Mouse (Mus musculus) cerebellum, adult 9-11 months (tissue): Measurements from ENCODE around the gene A630076J17Rik.

Experiments used
- DNase-seq: peaks from one replicate; pipeline ENCODE4 v3.0.0; 2022

A630076J17Rik gene

DNA sequence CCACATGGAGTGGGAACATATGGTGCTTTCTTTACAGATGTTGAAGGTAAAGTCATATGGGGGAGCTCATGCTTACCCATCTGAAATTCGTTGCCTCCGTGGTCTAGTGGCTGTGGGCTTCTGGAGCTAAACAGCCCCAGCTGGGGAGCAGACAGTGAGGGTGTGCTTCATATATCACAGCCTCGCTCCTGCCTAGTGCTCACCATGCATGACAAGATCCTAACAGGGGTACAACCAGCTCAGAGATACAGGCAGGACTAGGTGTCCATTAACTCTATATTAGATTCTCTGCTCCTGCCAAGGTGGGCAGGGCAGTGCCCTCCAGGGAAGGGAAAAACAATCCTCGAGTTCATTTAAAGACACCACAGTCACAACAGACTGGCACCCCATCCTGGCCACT is 788 bp downstream of the A630076J17Rik start:
- DNase-seq: no peak

- peak; percentile 54 for DNase-seq
These were observed 3.0 kb downstream of the A630076J17Rik start for GRCm38 (mm10) chr3:107233351-107233813.

- DNase-seq: no peak
These were observed 3.5 kb downstream of the A630076J17Rik start for GRCm38 (mm10) chr3:107233945-107234344.

GRCm38 (mm10) chr3:107238051-107238450 is 7.6 kb downstream of the A630076J17Rik start:
- DNase-seq: no peak

DNA sequence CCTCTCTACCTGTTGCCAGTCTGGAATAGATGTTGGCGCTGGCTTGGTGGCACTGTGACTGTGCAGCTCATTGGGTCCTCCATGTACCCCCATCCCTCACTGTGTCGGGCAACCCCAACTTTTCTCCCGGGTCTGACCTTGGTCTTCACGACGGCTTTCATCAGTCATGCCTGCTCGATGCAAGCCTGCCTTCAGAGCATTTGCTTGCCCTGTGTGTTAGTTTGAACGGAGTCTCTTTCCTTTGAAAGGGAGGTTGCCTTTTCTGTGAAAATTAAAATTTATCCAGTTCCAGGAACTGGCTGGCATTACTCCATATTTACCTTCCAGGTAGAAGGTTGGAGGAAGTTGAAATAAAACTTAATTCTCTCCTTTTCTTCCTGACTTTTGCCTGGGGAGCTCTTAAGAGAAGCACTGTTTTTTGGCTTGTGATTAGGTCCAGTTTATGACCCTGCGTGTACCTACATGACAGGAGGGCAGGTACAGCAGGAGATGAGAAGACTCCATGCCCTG is 8.1 kb downstream of the A630076J17Rik start:
- DNase-seq: no peak

DNA sequence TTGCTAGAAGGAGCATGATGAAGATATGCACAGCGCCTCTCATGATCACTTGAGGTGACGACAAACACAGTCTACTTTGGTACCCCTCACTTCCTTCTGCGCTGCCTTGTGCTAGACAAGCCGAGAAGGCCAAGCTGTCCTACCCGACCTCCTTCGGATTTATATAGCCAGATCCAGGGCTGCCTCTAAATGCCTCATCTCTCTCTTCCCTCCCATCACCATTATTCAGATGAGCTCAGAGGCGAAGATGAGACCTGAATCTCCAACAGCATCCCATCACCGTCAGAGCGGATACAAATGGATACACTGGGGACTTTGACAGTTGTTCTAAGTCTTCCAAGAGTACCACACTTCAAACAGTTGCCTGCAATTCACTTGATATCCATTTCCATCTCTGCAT is 9.2 kb downstream of the A630076J17Rik start, which contains the start of gene Prok1:
Gene Prok1, minus strand, starts transcription at position 101 of the 400 bp plus-strand sequence.
- no peak for DNase-seq

DNA sequence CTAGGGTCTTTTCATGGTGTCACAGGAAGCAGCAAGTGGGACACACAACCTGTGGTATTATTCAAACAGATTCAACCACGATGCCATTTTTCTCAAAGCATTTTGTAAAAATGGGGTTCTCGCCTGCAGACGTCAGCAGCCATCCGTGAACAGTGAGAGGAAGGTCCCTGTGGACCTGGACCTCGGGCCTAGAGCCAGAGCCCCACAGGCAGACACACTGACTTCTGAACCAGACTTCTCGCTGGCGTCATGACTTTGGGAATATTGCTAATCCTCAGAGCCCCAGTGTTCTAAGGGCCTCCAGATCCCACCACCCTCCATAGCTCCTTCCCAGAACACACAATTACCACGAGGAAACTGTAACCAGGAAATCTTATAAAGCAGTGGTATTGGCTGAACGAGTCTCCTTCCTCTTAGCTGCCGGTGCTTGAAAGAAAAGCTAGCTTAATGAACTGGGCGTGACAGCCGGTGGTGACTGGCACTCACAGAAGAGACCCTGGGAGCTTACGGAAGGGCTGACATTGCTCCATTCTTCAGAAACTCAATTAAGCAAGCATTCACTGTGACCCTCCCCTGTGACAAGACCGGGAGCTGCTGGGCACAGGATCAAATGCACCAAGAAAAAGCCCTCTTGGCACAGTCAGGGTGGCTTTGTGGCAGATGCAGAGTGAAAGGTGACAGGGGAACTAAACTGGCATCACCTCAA is 11.1 kb downstream of the A630076J17Rik start:
- no peak for DNase-seq

DNA sequence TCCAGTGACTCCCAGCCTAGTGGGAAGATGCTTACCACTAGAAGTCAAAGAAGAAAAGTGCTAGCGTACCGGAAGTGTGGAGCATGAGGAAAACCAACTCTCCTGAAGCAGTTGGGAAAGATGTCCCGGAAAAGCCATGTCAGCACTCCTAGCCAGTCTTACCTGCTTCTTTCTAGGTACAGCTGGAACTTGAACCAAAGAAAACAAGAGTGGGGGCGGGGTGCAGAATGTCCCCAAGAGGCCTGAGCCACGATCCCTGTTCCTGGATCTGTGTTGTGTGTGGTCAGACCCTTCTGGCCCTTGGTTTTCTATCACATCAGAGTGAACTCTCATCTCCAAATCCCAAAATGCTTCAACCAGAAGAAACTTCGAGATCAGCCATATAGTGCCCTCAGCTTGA is 16.5 kb downstream of the A630076J17Rik start:
- DNase-seq: no peak

DNA sequence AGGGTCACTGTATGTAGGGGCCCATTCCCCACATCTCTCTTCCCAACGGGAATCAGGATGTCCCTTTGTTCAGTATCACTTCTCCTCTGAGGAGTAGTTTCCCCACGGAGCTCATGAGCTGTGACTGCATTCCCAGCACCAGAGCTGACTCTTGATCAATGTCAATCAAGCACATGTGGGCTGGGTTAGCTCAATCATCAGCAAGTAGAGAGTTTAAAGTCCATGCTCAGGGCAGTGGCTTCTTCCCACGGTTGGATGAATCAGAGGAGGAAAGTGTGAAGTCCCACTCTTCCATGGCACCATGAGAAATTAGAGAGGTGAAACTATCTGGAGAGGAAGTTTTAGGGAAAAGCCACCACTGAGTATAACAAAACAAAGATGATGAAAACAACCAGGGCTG is 18.6 kb downstream of the A630076J17Rik start:
- no peak for DNase-seq

DNA sequence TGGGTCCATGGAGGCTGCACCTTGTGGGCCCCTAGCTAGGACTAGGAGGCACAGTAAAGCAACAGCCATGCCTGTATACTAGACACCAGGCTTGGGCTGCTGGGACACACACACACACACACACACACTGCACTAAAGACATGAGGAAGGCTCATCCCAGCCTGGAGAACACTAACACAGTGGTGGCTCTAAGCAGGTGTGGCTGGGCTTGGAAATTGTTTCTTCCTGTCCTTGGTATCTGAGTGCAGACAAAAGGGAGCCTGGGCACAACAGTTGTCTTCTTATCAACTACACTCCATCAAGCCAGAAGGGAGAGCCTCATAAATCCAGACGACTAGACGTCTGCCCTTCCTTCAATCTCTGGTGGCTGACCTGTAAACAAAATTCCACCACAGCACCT is 19.9 kb downstream of the A630076J17Rik start:
- no peak for DNase-seq

DNA sequence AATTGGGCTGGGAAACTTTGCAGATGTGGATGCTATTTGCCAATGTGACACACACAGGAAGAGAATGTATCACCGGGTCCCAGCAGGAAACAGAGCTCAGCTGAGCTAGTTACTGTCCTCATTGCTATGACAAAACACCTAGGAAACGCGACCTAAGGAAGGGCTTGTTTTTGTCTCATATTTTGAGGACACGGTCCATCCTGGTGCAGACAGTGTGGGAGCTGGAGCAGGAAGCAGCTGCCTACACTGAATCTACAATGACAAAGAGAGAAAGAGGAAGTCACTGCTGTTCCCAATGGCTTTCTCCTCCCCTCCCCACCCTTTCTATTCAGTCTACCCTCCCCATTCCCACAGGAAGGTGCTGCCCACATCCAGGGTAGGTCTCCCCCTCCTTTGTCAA is 21.6 kb downstream of the A630076J17Rik start:
- no peak for DNase-seq

DNA sequence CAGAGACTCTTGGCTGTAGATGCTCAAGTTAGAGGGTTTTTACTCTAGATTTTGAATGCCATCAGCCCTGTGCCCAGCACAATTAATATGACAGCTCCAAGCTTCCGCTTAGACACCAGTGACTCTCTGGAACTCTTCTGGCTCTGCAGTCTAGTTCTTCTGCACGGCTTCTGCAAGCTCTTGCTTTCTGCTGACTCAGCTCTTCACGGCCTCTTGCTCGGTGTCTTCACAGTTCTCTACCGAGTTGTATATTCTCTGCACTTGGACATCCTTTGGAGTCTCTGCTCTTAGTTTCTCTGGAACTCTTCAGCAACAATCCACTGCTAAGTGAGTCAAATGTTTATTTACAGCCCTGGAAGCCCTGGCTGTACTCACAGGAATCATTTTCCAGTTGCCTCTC is 23.5 kb downstream of the A630076J17Rik start:
- no peak for DNase-seq

DNA sequence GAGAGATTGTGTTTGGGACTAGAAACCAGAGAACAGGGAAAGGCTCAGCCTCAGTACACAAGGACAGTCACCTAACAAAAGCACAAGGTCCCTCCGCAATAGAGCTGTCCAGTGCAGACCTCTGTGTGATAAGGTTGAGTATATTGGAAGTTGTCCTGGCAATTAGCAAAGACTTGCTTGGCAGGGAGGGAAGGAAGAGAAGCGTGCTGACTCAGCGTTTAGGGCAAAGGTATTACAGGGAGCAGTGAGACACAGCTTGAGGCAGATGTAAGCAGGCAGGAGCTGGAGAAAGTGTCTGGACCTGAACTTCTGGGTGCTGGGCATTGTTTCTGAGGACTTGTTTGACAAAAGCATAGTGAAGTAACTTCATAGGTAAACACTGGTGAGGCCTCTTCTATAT is 25.6 kb downstream of the A630076J17Rik start:
- no peak for DNase-seq

DNA sequence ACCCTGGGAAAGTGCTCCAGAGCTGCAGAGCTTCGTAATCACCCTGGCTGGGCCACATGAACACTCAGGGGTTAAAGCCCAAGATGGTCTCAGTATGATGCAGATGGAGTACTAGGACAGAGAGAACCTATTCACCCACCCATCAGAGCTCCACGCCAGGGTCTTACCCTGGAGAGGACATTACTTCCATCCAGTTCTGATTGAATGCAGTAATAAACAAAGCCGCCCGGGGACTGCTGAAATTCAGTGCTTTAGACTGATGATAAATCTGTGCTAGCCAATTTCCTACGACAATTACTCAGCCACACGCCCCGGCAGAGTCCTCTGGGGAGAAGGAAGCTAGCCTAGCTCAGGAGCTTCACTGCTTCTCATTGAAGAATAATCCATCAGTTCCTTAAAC is 26.3 kb downstream of the A630076J17Rik start:
- no peak for DNase-seq

DNA sequence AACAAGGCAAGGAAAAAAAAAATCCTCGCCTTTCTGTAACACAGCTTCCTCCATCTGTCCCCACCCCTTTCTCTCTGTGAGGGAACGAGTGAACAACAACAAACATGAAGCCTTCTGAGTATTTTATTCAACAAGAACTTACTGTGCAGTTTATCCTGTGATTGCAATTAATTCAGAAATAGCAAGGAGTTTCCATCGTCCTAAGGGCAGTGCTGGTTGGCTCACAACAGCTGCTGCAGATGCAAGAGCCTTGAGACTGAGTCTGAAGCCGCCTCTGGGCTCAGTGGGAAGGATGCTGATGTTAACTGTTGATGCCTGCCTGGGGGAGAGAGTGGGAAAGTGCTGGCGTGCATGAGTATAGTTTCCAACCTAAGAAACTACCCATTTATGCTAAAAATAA is 27.5 kb downstream of the A630076J17Rik start:
- DNase-seq: no peak

DNA sequence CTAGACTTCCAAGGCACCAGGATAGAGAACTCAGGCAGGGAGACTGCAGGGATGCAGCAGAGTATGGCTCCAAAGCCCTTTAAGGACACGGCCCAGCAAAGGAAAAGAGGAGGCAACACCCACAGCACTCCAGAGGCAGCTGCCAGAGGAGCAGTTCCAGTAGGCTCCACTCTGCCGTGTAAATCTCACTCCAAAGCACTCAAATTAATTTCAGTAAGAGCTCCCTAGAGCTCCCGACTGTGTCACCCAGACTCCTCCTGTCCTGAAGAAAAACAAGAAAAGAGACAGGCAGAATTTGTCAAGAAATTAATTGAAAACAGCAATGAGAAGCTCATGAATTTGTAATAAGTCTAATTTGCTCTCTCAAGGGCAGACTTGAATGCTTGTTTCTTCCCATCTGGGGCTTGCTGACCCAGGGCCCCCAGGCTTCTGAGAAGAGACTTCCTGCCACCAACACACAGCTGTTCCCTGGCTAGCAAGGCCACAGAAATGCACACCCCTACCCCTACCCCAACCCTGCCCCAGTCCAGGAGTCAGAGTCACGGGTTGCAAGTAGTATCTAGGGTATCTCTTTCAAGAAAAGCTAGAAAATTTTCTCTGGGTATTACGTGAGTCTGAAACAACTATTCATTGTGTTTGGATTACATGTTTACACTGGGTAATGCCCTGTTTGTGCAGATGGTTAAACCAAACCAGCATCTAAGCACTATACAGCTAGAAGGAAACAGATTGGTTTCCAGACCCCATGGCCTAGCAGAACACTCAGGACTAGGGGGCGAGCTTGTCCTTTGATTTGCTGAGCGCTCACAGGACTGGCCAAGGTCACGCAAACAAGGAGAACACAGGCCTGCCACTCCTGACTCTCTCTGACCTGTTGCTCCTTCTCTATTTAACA is 30.8 kb downstream of the A630076J17Rik start:
- DNase-seq: no peak

- DNase-seq: no peak
These were observed 31.4 kb downstream of the A630076J17Rik start for GRCm38 (mm10) chr3:107261851-107262165.

DNA sequence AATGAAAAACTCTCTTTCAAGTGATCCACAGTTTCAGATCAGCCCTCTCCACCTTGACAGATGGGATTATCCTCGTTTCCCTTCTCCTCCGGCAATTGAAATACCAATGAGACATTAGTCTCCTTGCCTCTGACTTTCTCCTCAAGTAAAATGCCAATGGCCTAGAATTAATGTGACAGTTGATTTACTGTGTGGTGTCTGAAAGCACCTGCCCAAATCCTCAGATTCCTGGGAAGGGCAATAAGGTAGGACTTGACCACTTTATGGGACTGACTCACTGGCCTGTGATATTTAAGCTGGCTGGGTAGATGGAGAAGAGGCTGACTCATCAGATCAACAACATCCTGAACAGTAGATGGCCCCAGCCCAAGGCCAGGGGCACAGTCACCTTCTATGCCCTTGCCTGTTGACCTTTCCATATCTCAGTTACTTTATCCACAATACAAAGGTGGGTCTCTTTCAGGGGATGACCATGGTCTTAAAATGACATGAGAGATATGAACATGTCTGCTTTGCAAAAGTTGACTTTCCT is 36.5 kb downstream of the A630076J17Rik start:
- no peak for DNase-seq

DNA sequence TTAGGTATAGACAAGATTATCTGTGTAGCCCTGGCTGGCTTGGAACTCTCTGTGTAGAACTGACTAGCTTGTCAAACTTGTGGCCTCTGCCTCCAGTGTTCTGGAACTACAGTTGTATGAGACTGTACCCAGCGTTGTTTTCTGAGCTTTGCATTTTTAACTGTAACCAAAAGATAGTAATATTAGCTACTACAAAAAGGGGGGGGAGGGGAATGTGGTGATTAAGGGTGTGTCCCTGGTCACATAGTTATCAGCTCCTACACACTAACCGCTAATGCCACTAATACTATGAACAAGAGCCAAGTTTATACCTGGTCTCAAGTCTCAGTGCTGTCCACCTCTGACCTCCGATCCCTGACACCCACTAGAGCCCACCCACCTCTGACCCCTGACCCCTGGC is 42.0 kb downstream of the A630076J17Rik start:
- DNase-seq: no peak

- peak; percentile 49 for DNase-seq
These were observed 43.4 kb downstream of the A630076J17Rik start for GRCm38 (mm10) chr3:107273820-107274219.

- no peak for DNase-seq
These were observed 44.9 kb downstream of the A630076J17Rik start for GRCm38 (mm10) chr3:107275351-107275750.

DNA sequence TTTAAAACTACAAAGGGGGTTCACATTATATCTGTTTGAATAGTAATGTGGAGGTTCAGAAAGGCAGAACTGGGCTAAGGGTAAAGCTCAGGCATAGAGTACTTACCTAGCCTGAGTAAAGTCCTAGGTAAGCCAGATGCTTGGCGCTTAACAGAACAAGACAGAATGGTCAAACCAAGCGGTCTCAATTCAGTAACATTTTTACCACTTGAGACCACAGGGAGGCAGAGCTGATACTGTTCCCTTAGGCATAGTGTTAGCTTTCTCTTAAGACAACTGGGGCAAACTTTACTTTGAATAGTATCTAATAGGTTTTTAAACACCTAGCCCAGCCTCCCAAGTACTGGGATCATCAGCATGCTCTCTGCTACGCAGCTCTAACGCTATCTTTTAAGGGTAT is 45.6 kb downstream of the A630076J17Rik start:
- DNase-seq: no peak

GRCm38 (mm10) chr3:107276626-107277025 is 46.2 kb downstream of the A630076J17Rik start:
- no peak for DNase-seq
